Mouse (Mus musculus): ENCODE data around the gene Prkcq. TPM values are rescaled to one million over a fixed set of nuclear protein-coding genes. Genes with fewer than 3 reads are reported as not detected.

The Prkcq gene
- 1.0 and 1.6 TPM in 2 replicates for total RNA-seq (2023)

DNA sequence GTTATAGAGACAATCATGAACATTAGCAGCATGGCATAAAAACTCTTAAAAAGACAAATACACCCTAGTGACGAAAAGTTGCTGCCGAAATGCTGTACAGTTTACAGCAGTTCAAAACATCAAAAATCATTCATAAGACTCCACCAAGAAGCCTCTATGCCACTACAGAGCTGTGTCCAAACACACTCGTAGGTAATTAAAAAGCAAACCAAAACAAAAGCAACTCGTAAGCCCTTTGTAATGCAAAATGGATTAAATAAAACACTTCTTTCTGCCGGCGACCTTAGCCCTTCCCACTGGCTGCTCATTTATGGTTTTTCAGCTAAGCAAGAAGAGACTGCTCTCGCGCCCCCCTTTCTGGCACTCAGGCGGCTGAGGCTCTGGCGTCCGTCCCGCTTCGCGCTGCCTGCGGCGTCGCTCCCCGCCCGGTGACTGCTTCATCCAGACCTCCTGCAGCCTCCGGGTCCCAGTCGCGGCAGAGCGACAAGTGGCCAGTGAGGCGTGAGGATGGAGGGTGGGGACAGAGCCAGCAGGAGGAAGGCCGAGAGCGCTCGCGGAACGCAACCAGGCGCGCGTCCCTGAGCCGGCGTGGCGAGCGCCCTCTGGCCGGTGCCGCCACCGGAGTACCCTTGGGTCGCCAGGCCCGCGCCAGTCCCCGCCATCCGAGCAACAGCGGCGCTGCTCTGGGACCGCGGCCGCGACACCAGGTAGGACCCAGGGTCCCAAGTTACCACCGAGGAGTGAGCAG lies at the start of gene Prkcq:
Gene Prkcq (plus strand): TSS at position 355 of the 748 bp plus-strand sequence.

